Mouse (Mus musculus): ENCODE data around the gene Pou3f1.
"Not testable (repeated sequence)": the region's sequence is repeated elsewhere in the genome, so short reads cannot be mapped to it uniquely, and the experiment has no call there.

DNA sequence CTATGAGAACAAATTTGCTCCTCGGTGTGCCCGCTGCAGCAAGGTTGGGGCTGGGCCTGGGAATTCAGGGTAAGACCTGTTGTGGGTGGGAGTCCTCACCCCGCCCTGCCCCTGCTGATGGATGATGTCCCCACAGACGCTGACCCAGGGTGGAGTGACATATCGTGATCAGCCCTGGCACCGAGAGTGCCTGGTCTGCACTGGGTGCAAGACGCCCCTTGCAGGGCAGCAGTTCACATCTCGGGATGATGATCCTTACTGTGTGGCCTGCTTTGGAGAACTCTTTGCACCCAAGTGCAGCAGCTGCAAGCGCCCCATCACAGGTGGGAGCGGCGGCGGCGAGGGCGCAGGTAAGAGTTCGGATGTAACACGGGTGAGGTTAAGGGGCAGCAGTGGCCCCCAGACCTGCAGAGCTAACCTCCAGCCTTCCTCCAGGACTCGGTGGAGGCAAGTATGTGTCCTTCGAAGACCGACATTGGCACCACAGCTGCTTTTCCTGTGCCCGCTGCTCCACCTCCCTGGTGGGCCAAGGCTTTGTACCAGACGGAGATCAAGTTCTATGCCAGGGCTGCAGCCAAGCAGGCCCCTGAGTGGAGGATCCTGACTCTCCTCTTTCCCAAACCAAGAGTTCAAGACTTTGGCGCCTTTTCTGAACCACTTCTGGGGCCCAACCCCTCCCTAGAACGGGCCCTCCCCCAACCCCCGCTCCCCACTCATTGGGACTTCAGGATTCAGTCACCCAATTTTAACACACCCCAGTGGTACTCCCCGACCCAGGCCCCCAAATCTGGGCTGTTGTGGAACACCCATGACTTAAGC is 51.0 kb downstream of the Pou3f1 start:
- TF ChIP-seq POLR2A (IDR thresholded peaks at IDR 0.05; ENCODE audit: insufficient read depth, low read length); CTCF (IDR thresholded peaks at IDR 0.05; ENCODE audit: low read depth, low read length): not testable (repeated sequence)
